Mouse (Mus musculus) spleen, adult 18-20 months (tissue): ENCODE results near the gene Atxn1.

ENCODE experiments used
- DNase-seq, 2 experiments: peaks; one replicate each; pipeline ENCODE4 v3.0.0; 2022; ENCODE audit warnings: mixed read lengths in 2 of 2

Atxn1 gene

GRCm38 (mm10) chr13:45859081-45859709 lies 105.6 kb downstream of the Atxn1 start:
- DNase-seq = no peak

DNA sequence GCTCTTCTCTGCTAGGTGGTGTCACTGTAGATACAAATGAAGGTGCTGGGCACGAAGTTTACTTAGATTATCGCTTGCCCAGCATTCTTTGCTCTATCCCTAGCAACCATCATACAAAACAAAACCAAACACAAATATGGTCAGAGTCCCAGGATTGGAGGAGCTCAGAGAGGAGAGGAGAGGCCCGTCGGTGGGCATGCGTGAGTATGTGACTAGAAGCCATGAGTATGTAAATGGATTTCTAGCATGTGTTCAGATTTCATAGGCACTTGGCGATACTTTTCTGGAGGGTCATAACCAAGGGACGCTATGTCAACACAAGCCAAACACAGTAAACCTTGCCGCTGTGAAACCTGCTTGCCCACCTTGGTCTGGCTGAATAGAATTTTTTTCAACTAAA lies 107.4 kb downstream of the Atxn1 start:
- DNase-seq = no peak

- DNase-seq = no peak
Observed at GRCm38 (mm10) chr13:45854531-45854930, 110.3 kb downstream of the Atxn1 start.

GRCm38 (mm10) chr13:45853691-45854090 lies 111.1 kb downstream of the Atxn1 start:
- no peak for DNase-seq

GRCm38 (mm10) chr13:45852288-45852687 lies 112.5 kb downstream of the Atxn1 start:
- no peak for DNase-seq

GRCm38 (mm10) chr13:45851746-45852145 lies 113.1 kb downstream of the Atxn1 start:
- DNase-seq = no peak

DNA sequence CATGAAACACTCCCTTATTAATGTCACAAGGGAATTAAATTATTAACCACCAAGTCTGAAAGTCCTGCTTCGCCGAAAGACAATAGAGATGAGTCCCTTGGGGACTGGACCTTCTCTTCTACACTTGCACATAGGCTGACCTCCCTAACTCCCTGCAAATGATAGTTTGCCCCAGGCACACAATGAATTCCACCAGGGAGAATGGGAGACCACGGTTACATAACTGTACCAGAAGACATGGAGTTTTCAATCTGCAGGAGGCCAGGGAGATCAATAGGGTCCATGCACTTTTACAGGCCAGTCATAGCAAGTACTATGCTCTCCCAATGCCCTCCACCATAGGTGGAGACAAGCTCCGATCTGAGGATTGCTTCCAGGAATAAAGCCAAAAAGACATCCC lies 113.7 kb downstream of the Atxn1 start:
- DNase-seq = no peak

GRCm38 (mm10) chr13:45850181-45850974 lies 114.4 kb downstream of the Atxn1 start:
- no peak for DNase-seq

- DNase-seq = no peak
Observed at GRCm38 (mm10) chr13:45849145-45850023, 115.4 kb downstream of the Atxn1 start.

DNA sequence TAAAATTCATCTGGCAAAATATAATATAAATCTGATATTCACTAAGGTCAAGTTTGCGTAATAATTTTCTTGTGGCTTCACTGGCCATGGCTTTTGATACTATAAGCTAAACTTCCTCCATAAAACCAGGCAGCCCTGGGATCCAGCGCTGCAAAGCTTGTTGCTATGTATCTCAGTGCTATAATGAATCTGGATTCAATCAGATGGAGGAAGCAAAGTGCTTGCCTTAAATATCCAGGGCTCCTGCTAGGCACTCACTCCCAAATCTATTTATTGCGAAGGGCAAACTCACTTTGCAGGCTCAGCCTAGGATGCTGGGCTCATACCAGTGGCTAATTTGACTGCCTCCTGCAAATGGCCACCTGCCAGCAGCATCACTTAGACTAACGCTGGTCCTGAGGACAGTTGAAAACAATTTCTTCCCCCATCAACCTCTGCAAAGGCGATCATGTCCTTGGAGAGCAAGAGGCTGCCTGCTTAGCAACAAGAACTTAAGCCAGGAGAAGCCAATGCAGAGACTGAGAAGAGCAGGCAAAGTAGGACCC lies 122.2 kb downstream of the Atxn1 start:
- no peak for DNase-seq

GRCm38 (mm10) chr13:45839901-45840300 lies 124.9 kb downstream of the Atxn1 start:
- DNase-seq = no peak

- DNase-seq = no peak
Observed at GRCm38 (mm10) chr13:45837609-45838220, 127.1 kb downstream of the Atxn1 start.

GRCm38 (mm10) chr13:45836377-45837054 lies 128.3 kb downstream of the Atxn1 start:
- no peak for DNase-seq

GRCm38 (mm10) chr13:45834300-45834699 lies 130.5 kb downstream of the Atxn1 start:
- DNase-seq = no peak

- no peak for DNase-seq
Observed at GRCm38 (mm10) chr13:45832695-45833350, 132.0 kb downstream of the Atxn1 start.

- no peak for DNase-seq
Observed at GRCm38 (mm10) chr13:45829341-45829936, 135.4 kb downstream of the Atxn1 start.

- DNase-seq = no peak
Observed at GRCm38 (mm10) chr13:45828035-45828434, 136.8 kb downstream of the Atxn1 start.

DNA sequence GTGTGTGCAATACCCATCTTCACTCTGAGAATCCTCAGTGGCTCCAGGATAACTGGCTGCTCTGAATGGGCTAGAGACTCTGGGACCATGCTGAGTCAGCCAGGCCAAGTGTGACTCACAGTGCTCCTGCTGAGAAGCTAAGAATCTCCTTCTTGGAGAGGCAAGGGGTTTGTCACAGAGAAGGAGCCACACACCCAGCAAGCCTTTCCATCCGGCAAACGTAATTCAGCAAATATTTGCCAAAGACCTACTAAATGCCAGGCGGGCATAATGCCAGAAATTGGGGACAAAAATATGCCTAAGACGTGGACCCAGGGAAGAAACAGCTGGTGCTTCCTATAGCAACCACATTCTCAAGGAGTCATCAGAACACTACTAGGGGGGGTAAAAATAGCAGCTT lies 137.2 kb downstream of the Atxn1 start:
- no peak for DNase-seq

GRCm38 (mm10) chr13:45827046-45827596 lies 137.7 kb downstream of the Atxn1 start:
- DNase-seq = no peak

DNA sequence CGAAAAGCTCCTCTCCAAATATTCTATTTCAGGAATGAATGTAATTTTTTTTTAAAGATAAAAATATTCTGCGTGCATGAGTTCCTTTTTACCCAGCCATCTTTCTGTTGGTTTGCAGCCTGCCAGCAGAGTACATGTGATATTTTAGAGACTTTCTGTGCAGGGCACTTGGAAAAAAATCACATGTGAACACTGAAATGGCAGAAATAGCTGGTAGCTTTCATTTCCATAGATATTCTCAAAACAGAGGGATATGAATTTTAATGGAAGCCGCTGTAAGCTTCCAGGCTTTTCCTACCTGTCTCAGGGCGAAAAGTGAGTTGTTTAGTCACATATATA lies 142.3 kb downstream of the Atxn1 start:
- no peak for DNase-seq
